Mouse (Mus musculus) frontal cortex, adult 2 months (tissue): ENCODE results near the gene Slc25a22. TPM values are rescaled to one million over a fixed set of nuclear protein-coding genes. Genes with fewer than 3 reads are reported as not detected.
A peak's percentile ranks its signal among the peaks of the same experiment; 100 is the strongest.
"Not testable (repeated sequence)": the region's sequence is repeated elsewhere in the genome, so short reads cannot be mapped to it uniquely, and the experiment has no call there.

Experiments
- DNase-seq, 2 experiments: peaks; one replicate each; pipeline ENCODE4 v3.0.0; 2022; ENCODE audit warnings: low spot score in 1 of 2; ENCODE audit errors: extremely low spot score in 1 of 2
- polyA plus RNA-seq: library from polyadenylated mRNA; depleted of rRNA; stranded (reverse); fragments of >200 nt; gene quantifications from 2 replicates; pipeline ENCODE4 v1.2.3, GENCODE M21; 2012

The Slc25a22 gene
- polyA plus RNA-seq, 1 experiment: 251 TPM

DNA sequence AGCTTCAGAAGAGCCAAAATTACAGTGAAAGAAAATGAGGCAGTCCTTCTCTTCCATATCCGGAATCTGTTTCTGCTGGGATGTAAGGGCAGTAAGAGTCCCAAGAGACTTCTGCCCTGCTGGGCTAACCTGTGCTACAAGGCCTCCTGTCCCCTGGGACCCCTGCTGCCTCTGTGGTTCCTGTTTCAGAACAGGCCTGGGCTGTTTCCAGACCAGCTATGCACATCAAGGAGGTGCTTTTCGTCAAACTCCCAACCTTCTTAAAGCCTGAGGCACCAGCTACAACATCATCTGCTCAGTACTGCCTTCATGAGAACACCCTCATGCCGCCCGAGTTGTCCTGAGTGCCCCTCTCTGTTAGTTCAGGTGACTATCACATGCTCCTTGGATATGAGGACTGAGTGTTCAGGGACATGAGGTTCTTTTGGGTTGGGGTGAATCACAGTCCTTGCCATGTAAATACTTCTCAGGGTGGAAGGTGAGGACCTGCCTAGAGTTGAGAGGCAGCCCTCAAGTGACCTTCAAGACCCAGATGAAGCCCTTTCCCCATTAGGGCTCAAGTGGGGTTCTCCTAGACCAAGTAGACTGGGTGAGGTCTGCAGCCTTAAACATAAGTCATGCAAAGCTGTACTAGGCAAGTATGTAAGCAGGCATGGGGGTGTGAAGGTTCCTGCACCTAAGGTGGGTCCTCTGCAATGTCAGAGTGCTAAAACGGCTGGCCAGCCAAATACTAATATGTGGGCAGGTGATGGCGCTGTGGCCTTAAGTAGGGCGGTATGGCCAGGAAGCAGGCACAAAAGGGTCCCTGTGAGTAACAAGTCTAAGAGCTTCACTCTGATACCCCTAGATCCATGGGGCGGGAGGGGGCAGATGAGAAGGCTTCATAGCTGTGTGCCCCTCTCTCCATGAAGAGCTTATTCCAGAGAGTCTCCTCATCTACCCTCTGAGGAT, 19.7 kb downstream of the Slc25a22 start:
- no peak for DNase-seq

DNA sequence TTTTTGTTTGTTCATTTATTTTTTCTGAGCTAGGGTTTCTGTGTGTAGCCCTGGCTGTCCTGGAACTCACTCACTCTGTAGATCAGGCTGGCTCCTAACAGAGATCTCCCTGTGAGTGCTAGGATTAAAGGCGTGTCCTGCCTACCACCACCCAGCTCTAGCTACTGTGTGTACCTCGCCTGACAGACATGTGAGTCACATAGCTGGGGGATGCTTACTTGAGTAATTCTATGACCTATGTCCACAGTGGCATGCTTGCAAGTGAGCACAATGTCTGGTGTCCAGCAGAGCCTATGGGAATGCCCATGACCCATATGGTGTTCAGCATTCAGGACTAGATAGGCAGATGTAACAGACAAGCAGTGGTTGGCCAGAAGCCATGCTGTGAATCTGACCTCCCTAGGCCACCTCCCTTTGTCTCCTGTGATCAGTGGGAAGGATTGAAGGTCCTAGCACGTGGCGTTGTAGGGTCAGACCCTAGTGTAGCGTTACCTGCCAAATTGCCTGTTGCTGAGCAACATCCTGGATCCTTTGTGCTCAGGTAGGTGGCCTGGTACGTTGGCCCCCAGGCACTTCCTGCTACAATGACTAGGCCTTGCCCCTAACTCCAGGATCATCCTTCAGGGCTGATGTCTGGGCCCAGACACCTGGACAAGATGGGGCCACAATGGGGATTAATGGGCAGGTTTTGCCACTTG, 21.4 kb downstream of the Slc25a22 start:
- no peak for DNase-seq

DNA sequence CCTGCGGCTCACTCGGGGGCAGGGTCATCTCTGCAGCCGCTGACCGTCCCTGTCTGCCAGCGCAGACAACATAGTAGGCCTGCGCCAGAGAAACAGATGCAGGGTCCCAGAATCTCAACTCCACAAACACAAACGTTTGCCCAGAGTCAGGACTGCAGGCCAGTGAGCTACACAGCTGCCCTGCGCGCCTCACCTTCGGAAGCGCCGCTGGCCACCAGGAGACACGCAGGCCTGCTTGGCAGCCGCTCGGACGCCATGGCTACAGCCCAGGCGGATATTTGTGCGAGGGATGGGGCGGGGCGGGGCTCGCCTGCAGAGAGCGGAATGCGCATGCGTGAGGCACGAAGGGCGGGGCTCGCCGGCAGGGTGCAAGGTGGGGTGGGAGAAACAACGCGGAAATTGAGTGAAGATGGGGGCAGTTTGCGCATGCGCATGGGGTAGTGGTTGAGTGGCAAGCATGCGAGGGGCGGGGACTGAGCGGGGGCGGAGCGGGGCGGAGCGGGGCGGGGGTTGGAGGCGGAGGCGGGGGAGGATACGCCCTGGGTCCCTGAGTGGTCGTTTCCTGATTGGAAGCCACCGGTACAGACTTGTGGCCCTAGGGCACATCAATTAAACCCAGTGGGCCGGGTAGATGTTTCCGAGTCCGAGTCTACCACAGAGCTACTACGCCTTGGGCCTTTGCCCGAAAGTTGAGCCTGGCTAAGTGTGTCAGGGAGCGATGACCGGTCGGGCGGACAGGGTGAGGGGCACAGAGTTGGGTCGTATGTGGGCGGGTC, 23.7 kb downstream of the Slc25a22 start, which contains the start of gene Gatd1:
TSS of gene Gatd1 (minus strand) at position 328 of the 776 bp plus-strand sequence.
- DNase-seq: peak; percentile 96 to 99

DNA sequence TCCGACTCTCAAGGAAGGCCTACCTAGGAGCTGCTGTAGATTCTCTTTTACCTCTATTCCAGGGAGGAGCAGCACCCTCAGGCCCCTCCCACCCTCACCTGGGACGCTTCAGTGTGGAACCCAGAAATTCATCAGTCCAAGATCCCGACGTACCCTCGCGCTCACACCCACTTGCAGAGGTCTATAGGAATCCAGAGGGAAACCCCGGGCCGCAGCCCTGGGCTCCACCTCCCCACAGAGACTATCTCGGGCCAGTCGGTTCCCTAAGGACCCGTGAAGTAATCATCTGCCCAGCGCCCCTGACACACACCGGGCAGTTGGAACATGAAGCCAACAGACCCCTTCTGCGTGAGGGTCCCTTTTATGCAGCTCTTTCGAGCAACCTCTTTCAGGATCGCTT, 24.4 kb downstream of the Slc25a22 start:
- DNase-seq: no peak

DNA sequence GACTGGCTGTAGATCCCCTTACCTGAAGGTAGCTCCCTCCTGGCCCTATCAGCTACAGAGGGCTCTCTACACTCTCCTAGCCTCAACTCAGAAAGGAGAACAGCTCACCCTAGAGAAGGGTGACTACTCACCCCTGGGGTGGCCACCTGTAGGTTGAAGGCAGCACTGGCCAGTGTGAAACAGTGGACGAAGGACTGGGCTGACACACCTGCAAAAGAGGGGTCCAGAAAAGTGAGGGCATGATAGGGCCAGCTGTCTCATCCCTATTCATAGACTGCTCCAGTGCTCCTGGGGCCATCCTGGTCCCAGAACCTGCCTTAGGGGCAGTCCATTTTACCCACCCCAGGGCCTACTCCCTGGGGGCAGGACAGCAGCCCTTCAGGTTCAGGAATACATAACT, 26.0 kb downstream of the Slc25a22 start:
- no peak for DNase-seq

DNA sequence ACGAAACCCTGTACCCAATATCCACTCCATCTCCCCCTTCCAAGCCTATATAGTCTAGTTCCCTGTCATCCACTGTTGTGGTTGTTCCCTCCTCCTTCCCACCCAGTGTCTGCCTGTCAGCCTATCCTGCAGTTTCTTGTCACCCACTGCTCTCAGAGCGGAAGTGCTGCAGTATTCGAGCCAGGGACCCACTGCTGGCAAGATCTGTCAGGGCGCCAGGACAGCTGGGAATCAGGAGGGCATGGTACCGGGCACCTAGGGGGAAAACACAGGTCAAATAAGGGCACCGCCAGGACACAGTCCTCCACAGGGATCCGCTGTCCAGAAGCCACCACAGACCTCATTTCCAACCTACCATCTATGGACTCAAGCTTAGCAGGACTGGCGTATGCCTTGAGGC, 27.1 kb downstream of the Slc25a22 start:
- no peak for DNase-seq

DNA sequence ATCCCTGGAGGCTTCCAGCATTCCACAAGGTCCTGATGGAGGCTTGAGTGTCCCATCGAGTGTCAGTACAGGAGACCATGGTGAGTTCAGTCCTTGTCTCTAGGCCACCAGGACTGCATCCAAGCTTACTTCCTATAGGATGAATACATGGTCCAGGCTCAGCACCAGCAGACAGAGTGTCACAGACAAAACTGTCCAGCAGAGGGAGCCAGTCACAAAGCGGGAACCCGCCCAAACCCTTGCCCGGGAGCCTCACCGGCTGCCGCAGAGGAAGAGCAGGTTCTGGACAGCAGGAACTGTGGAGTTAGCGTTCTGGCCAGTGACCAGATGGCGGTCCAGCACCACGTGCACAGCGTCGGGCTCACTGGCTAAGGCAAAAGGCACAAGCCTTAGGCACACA, 28.9 kb downstream of the Slc25a22 start:
- peak; percentile 66 to 95 for DNase-seq

DNA sequence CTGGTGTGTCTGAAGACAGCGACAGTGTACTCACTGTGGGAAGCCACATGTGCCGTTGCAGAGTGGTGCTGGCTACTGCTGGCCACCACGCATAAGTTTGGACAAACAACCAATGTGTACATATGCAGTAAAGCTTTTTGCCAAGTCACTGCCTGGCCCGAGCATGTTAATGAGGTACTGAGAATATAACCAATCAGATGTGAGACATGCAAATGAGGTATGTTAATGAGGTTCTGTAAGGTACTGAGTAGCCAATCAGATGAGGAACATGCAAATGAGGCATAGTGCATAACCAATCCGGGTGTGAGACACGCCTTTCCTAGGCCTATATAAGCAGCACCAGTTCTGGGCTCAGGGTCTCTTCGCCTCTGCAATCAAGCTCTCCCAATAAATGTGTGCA, 30.0 kb downstream of the Slc25a22 start:
- DNase-seq: not testable (repeated sequence)

DNA sequence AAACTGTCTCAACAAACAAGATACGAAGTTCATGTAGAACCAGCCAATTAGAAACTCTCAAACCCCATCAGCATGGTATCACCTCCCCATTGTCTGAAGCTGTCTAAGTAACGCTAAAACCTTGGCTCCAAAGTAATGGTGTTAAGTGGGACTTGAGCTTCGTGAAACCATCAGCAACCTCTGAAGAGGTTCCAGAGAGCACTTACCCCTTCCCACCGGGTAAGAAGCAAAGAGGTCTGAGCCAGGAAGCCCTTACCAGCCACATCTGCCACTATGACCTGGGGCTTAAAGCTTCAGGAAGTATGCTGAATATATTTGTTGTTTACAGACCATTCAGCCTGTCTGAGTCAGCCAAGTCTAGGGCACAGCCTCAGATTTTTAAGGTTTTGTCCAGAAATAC, 32.2 kb downstream of the Slc25a22 start:
- DNase-seq: no peak

DNA sequence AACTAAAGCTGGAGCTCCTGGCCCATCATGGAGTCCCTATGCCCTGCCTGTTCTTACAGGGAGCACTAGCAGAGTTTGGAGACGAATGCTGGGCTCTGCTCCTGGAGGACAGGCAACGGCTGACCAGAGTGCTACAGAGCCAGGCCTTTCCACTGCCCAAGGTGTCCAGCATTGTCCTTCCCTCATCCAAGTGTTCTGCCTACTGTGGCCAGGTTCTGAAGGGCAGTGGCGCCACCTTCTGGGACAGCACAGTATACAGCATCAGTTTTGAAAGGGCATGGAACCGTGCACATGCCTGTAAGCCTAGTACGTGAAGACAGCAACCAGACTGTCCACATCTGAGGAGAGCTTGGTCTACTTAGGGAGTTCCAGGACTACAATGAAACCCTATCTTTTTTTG, 34.4 kb downstream of the Slc25a22 start:
- DNase-seq: peak in 1 of 2 experiments; percentile 53

DNA sequence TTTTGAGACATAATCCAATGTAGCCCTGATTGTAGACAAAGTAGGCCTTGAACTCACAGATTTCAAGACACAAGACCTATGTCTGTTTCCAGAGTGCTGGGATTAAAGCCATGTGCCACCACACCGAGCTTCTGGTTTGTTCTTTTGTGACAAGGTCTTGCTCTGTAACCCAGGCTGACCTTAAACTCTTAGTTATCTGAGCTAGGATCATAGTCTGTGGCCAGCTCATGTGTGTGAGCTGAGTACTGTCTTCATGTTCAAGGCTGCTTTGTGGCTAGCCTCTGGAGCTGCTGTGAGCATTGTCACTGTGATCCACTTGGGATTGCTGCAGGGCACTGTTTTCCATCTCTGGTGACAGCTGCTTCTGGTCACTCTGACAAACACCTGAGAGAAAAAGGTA, 42.3 kb downstream of the Slc25a22 start:
- no peak for DNase-seq

DNA sequence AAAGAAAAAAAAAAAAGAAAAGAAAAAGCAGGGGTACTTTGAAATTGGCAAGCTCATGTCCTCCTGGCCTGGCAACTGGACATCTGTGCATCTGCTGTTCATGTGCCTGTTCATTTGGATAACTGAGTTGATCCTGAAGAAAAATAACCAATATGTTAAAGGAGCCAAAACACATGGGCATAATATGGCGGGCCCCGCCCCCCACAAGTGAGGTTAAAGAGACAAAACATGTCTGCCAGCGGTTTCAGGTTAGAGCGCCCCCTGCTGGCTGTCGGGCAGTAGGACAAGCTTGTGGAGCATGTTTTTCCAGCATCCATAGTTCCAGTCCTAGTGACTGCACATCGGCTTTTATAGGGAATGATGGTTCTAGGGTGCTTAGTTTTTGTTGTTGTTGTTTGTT, 42.9 kb downstream of the Slc25a22 start:
- peak in 1 of 2 experiments; percentile 53 for DNase-seq

DNA sequence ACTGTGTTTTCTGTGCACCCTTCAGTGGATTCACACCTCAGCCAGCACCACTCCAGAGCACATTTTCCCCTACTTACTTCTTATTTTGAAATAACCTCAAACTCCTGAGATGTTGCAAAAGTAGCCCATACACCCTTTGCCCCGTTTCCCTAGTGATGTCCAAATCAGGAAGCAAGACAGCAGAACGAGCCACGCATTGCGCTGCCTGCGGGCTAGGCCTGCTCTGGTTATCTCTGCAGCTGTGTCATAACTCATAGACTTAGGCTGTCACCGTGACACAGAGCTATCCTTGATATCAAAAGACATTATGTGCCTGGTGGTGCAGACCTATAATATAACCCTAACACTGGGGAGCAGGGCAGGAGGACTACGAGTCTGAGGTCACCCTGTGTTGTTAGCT, 43.5 kb downstream of the Slc25a22 start:
- no peak for DNase-seq

DNA sequence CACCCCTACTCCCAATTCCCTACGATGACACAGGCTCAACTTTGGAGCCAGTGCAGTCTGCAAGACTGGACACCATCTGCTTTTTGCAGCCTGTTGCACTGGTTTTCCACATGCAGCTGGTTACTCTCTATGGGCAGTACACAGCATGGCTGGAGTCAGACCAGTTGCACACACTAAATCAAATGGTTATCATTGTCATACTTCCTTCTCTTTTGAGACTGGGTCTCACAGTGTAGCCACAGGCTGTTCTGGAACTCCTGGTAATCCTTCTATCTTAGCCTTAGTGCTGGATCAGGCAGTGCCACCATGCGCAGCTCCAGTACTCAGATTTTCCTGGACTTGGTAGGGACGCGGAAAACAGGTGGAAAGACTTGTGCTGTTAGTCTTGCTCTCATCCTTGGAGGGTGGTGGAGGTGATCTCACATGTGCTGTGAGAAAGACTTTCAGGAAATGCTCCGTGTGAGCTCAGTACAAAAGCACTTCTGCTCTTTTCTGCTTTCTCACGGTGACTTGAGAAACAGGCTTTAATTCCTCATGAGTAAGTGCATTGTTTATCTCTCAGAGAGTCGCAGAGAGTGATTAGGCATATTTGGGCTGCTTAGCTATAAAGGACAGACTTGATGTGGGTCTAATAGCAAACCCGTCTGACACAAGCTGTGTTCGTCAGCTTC, 45.0 kb downstream of the Slc25a22 start:
- no peak for DNase-seq

DNA sequence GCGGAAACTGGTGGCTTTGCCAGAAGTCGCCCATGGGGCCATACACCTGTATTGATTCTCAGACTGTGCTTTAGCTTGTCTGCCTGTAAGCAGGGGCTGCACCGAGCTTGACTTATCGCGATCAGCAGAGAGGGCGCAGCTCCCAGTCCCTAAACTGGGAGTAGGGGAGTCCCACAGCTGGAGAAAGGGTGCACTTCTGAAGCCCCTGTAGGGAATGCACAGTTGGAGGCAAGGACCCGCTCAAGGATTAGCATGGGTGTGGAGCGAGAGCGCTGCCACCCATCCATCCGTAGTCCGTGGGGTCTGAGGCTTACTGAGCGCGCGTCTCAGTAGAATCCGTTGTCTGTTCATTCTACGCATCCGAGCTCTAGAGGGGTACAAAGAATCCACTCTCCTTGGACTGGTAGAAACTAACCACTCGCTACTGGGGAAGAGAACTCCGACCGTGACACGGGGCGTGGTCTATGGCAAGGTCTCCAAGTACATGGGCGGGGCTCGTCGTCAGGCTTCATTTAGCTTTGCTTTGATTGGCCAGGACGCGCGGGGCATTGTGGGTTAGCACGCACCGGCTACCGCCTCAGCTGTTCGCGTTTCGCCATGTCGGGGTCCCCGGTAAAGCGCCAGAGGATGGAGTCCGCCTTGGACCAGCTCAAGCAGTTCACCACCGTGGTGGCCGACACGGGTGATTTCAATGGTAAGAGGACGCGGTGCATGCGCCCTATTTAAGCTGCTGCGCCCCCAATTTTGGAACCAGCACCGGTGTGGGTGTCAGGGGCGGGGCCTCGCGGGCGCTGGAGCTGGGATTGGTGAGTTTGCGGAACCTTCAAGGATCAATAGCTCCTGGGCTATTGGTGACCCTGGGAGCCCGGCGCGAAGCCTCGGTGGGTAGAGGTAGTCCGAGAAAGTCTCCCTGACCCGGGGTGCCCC, 45.8 kb downstream of the Slc25a22 start, which contains the start of gene Taldo1:
TSS of gene Taldo1 (plus strand) at position 575 of the 927 bp plus-strand sequence.
- peak; percentile 93 to 97 for DNase-seq

DNA sequence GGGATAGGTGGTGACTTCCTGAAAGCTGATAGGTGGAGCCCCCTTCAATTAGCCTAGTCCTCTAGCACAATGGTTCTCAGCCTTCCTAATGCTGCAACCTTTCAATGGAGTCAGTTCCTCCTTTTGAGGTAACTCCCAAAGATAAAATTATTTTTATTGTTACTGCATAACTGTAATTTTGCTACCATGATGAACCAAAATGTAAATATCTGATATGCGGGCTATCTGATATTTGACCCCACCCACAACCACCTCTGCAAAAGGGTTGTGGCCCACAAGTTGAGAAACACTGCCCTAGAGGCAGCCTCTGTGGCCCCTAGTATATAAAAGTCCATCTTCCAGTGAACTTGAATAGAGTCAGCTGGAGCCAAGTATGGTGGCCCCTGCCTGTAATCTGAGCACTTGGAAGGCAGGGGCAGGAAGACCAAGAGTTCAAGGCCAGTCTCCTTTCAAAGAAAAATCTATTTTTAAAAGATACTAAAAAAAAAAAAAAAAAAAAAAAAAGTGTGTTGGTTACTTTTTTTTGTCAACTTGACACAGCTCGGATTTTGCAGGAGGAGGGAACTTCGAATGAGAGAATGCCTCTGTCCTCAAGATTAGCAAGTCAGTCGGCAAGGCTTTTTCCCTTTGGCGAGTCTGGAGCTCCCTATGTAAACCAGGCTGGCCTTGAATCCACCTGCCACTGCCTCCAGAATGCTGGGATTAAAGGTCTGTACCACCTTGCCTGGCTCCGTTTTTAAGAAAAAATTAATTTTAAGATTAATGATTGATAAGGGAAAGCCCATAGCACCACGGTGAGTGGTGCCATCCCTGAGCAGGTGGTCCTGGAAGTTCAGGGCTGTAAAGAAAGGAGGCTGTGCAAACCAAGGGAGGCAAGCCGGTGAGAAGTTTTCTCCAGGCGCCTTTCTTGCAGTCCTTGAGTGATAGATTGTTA, 47.1 kb downstream of the Slc25a22 start:
- DNase-seq: no peak

DNA sequence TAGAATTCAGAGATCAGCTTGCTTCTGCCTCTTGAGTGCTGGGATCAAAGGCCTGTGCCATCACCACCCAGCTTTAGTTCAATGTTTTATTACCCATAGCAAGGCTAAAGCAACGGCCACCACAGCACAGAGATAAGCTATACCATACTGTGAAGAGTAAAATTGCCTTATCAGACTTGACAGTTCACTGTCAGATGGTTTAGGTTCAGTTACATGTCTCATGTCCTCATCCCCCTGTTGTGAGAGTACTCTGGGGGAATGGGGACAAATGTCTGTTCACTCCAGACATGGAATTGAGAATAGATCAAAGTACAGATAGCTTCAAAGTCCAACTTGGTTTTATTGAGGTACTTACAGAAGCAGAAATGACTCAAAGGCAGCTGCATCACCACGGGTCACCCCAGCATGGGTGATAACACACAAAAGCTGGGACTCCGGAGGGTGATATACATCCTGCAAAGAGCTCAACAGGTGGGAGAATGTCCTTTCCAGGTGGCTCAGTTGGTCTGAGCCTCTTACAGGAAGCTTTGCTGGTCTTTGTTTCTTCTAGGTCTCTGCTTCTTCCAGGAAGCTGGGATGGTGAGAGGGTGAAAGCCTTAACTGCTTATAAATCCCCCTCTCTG, 49.1 kb downstream of the Slc25a22 start:
- DNase-seq: no peak
